ENCODE assay signal across 15 mouse cellular contexts in genomic region chr10:20066069-20066665, GRCm38 (mm10).
"Had no signal": no experiment of that assay in that cellular context is flagged by ENCODE, and none has a peak within 500 bp of the region (broad histone marks: within the 10 kb centered on the region; RNA-seq: fewer than 3 reads in every experiment).

No protein-coding gene starts in this region.

- H3K9ac ChIP-seq: limb, embryonic 13.5 days; liver, embryonic 12.5 days; liver, embryonic 15.5 days; lung, embryonic 15.5 days had no signal

- H3K4me3 ChIP-seq: limb, embryonic 10.5 days; limb, embryonic 13.5 days; liver, embryonic 12.5 days; liver, embryonic 15.5 days; lung, embryonic 15.5 days had no signal

- H3K27me3 ChIP-seq: limb, embryonic 13.5 days; liver, embryonic 12.5 days; liver, embryonic 15.5 days; lung, embryonic 15.5 days had no signal

- DNase-seq: kidney, adult 18-20 months; kidney, postnatal 10 days; liver; lung, adult 18-20 months; lung, postnatal 10 days; lung, postnatal 36 days; midbrain, embryonic 14.5 days; thymus, adult 18-20 months; thymus, postnatal 36 days had no signal

- H3K27ac ChIP-seq: limb, embryonic 10.5 days; limb, embryonic 13.5 days; liver, embryonic 12.5 days; liver, embryonic 15.5 days; lung, embryonic 15.5 days had no signal

- H3K9me3 ChIP-seq: limb, embryonic 10.5 days; limb, embryonic 13.5 days; liver, embryonic 12.5 days; liver, embryonic 15.5 days; lung, embryonic 15.5 days had no signal

- H3K36me3 ChIP-seq: limb, embryonic 10.5 days; limb, embryonic 13.5 days; liver, embryonic 12.5 days; liver, embryonic 15.5 days; lung, embryonic 15.5 days had no signal

- H3K4me1 ChIP-seq: limb, embryonic 10.5 days; limb, embryonic 13.5 days; lung, embryonic 15.5 days had no signal

- H3K4me2 ChIP-seq: limb, embryonic 13.5 days; liver, embryonic 12.5 days; liver, embryonic 15.5 days; lung, embryonic 15.5 days; midbrain, embryonic 11.5 days had no signal

- ATAC-seq: liver, embryonic 12.5 days had no signal
